Mouse (Mus musculus) megakaryocyte, embryonic 14.5 days (primary cell): ENCODE data around the gene 4931406P16Rik. TPM values are rescaled to one million over a fixed set of nuclear protein-coding genes. Genes with fewer than 3 reads are reported as not detected.

Source experiments
- H3K27me3 ChIP-seq: replicated peaks from 2 replicates; pipeline ENCODE3; 2012; ENCODE audit warnings: inconsistent platforms
- H3K36me3 ChIP-seq: replicated peaks from 2 replicates; pipeline ENCODE3; 2012; ENCODE audit warnings: low read length, inconsistent platforms, mixed read lengths
- H3K4me1 ChIP-seq: 2 replicates; pipeline ENCODE4 v1.6.1; 2012; ENCODE audit warnings: inconsistent platforms
- H3K4me3 ChIP-seq: replicated peaks from 2 replicates; pipeline ENCODE3; 2012; ENCODE audit warnings: moderate library complexity, mild to moderate bottlenecking, inconsistent platforms
- H3K9me3 ChIP-seq: 2 replicates; pipeline ENCODE4 v1.6.1; 2012; ENCODE audit warnings: inconsistent platforms
- FLI1 ChIP-seq: IDR thresholded peaks from 2 replicates; pipeline ENCODE4 v1.6.1; 2012; ENCODE audit warnings: low read length, inconsistent platforms, mixed read lengths
- GATA1 ChIP-seq: IDR thresholded peaks from 3 replicates; pipeline ENCODE4 v1.6.1; 2012; ENCODE audit warnings: mixed read lengths, low read length, inconsistent platforms, borderline replicate concordance
- polyA plus RNA-seq: library from polyadenylated mRNA; stranded (reverse); fragments of >175 nt; gene quantifications from 2 replicates; pipeline ENCODE4 v1.2.3, GENCODE M21; 2012; ENCODE audit warnings: low replicate concordance; ENCODE audit not compliant: insufficient read depth

Gene 4931406P16Rik
- polyA plus RNA-seq, 1 experiment: 6.2 TPM

DNA sequence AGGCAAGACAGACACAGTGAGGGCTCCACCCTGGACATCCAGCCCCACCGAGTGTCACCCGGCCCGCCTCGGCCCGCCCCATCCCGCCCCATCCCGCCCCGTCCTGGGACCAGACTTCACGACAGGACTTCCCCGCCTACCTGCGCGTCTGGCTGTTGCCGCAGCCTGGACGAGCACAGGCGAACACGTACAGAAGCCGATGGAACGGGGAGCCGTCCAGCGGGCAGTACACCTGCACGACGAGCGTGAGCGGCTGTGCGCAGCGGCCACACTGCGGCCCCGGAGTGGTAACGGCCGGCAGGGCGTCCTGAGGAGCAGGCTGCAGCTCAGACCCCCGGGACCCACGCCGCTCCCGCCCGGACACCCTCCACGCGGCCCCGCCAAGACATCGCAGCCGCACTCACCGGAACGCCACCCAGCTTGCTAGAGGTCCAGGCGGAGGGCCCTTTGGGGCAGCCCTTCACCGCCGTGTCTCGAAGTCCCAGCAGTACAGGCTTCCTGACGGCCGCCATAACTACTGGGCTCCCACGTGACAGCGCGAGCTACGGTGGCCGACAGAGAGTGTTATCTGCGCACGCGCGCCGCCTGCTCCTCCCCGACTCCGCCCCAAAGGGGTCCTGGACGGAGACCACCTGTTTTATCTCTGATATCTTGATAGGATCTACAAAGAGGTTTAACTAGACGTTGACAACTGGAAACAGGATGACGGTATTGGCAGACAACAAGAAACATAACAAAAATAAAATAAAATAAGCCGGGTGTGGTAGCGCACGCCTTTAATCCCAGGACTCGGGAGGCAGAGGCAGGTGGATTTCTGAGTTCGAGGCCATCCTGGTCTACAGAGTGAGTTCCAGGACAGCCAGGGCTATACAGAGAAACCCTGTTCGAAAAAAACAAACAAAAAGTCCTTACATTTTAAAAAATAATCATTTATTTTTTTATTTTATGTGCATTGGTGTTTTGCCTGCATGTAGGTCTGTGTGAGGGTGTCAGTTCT lies 116.9 kb downstream of the 4931406P16Rik start, which contains the start of gene Pdcd2l:
Gene Pdcd2l (minus strand): TSS at position 530 of the 997 bp plus-strand sequence.
- TF ChIP-seq GATA1 (no peak), FLI1 (no peak)
- Histone ChIP-seq H3K4me1 (peaks cover 28% of the 10 kb centered on the region), H3K36me3 (peaks cover 38% of the 10 kb centered on the region)

DNA sequence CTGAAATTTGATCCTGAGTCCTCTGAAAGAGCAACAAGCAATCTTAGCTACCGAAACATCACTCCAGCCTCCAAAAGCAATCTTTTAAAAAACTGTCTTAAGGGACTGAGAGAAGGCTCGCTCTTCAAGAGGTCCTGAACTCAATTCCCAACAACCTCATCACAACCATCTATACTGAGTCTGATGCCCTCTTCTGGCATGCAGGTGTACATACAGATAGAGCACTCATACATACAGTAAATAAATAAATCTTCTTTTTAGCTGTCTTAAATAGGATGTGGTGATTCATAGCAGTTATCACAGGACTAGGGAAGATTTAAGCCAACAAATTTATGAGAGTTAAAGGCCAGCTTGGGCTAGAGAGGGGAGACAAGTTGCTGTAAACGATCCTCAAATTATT lies 117.7 kb downstream of the 4931406P16Rik start:
- Histone ChIP-seq H3K27me3 (no peaks in the 10 kb centered on the region), H3K4me3 (peak overlapping the region; percentile 100), H3K9me3 (no peaks in the 10 kb centered on the region), H3K4me1 (peaks cover 28% of the 10 kb centered on the region), H3K36me3 (peaks cover 30% of the 10 kb centered on the region)
- TF ChIP-seq GATA1 (no peak), FLI1 (no peak)

More for the DNA sequence above, 116.9 kb downstream of the 4931406P16Rik start, which contains the start of gene Pdcd2l:
- Histone ChIP-seq H3K4me3 (peak within 1 kb of the TSS; percentile 100), H3K9me3 (no peaks in the 10 kb centered on the region), H3K27me3 (no peaks in the 10 kb centered on the region)

DNA sequence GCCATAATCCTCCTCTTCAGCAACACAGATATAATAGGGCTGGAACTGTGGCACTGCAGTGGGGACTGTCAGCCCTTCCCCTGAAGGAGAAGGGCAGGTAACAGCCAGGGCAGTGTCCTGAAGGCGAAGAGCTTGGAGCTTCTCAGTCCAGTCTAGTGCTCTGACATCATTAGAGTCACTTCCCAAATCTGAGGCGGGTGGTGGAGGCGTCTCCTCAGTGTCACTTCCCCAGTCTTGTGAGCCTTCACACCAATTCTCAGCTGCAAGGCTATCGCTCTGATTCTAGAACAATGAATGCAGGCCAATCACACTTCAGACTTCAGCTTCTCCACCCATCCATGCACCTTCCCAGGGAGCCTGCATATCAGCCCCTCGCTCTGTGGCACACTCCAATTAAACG lies 120.5 kb downstream of the 4931406P16Rik start:
- Histone ChIP-seq H3K9me3 (no peaks in the 10 kb centered on the region), H3K4me1 (peaks cover 23% of the 10 kb centered on the region), H3K4me3 (peak overlapping the region; percentile 38), H3K36me3 (peaks cover 48% of the 10 kb centered on the region), H3K27me3 (no peaks in the 10 kb centered on the region)
- TF ChIP-seq GATA1: no peak
- TF ChIP-seq FLI1: no peak

DNA sequence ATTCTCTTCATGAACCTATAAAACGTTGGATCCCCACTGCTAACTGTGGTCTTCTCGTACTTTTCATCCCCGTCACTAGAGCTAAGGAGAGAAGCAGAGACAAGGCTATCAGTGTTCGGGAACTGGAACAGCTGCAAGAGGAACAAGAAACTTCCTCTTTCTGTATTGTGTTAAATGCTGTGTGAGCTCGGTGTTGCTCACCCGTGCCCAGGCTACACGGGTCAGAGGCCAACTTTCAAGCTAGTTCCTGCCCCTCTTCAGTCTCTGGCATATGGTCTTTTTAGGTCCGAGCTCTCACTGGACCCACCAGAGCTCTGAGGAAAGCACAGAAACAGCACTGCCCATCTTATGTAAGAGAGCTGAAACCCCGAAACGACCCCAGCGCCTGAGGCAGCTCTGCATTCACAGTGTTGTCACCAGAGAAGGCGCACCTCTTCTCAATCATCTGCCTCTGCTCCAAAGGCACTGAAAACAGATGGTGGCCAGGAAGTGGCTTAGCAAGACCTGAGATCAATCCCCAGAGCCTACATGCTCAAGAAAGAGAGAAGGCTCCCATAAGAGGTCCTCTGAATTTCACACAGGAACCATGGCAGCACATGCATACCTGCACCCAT lies 123.9 kb downstream of the 4931406P16Rik start:
- TF ChIP-seq FLI1: no peak
- TF ChIP-seq GATA1: no peak
- peaks cover 76% of the 10 kb centered on the region for H3K36me3 ChIP-seq
- peaks cover 10% of the 10 kb centered on the region; the same call in 1 of the 2 replicates for H3K4me1 ChIP-seq
- no peak overlapping the region for H3K4me3 ChIP-seq
- H3K27me3 ChIP-seq: no peaks in the 10 kb centered on the region
- no peaks in the 10 kb centered on the region for H3K9me3 ChIP-seq

Other genes starting within 250 kb of the 4931406P16Rik start
- gene Scgb1b30, start 218.1 kb downstream of the 4931406P16Rik start, polyA plus RNA-seq: not detected in 2 replicates
- 1.2 and 1.7 TPM in 2 replicates for gene Wtip, start 180.3 kb downstream of the 4931406P16Rik start, polyA plus RNA-seq
- gene Uba2, start 144.0 kb downstream of the 4931406P16Rik start, polyA plus RNA-seq: 1.3 and 8.8 TPM in 2 replicates
- 4.0 and 6.7 TPM in 2 replicates for gene Pdcd2l, start 116.9 kb downstream of the 4931406P16Rik start, polyA plus RNA-seq
- gene Gpi1, start 83.2 kb downstream of the 4931406P16Rik start, polyA plus RNA-seq: 1,962 and 3,728 TPM in 2 replicates
- gene Gm6096, start 62.5 kb downstream of the 4931406P16Rik start, polyA plus RNA-seq: not detected in 2 replicates
- 3.0 and 16.9 TPM in 2 replicates for gene Lsm14a, start 79.8 kb upstream of the 4931406P16Rik start, polyA plus RNA-seq